Mouse (Mus musculus) erythroblast, embryonic 14.5 days (primary cell): ENCODE data around the gene Itgb2.

Experiments
- GATA1 ChIP-seq: IDR thresholded peaks from 2 replicates; pipeline ENCODE4 v1.6.1; 2012; ENCODE audit warnings: low read length, inconsistent platforms, mixed read lengths
- TAL1 ChIP-seq: IDR thresholded peaks from 3 replicates; pipeline ENCODE4 v1.6.1; 2012; ENCODE audit warnings: low read length, inconsistent platforms, mixed read lengths

- TF ChIP-seq GATA1 (no peak), TAL1 (no peak)
Observed at GRCm38 (mm10) chr10:77560090-77560489, 30.0 kb downstream of the Itgb2 start.
